In the genomic region with DNA sequence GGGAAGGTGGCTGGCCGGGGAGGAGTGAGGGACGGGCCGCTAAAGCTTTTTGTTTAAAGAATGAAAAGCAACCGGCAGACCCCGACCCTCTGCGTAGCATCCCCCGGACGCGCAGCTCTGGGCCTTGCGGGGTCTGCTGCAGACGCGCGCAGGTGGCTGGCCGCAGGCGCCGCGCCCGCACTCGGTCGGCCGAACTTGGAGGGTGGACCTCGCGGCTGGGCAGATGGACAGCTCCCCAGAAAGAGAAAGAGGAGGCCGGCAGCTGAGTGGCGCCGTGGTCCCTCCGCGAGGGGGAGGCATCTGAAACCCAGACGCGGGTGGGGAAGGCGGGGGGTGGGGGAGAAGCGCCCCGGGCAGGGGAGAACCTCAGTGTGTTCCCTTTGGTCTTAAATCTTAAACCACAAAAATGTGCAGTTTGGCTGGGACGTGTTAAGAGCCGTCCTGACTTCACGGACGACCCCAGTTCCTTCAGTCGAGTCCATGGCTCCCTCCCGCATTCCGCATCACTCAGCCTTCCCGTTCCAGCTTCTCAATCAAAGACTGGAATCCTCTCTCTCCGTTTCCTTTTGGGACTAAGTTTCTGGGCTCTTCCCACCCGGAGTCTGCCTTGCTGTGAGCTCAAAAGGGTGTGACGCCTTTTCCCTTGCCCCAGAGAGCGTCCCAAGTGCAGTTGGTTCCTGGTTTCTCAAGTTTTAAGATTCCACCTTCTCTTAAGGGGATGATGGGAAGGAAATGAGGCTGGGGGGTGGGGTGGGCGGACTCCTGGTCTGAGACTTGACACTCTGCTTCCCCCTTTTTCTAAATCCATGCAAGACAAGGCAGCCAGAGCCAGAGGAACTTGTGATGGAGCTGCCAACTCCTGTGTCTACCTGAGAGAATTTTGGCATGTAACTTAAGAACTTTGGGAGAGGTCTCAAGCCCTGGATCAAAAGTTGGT, we compare ENCODE assay signal across 7 mouse cellular contexts. TPM values are rescaled to one million over a fixed set of nuclear protein-coding genes. Genes with fewer than 3 reads are reported as not detected.
A peak's percentile ranks its signal among the peaks of the same experiment; 100 is the strongest.
DNase-seq lines count a peak whose midpoint lies in the region; ATAC-seq and TF ChIP-seq lines count a peak whose summit lies in the region.

No protein-coding gene starts in this region.

- intact Hi-C loops in left cerebral cortex, postnatal 4 days (cut with DNase I), result loop anchor here (10.0 kb wide), 3 partner anchors 84 to 266 kb away; no protein-coding TSS in a partner anchor

- TF ChIP-seq CTCF in hindbrain, postnatal 0 days (IDR thresholded peaks at IDR 0.05; ENCODE audit: low read depth), result no peak

- DNase-seq in adrenal gland, adult 8-10 months, result peak; percentile 40
- peak; percentile 61 for DNase-seq in cerebellum, postnatal 36 days
- DNase-seq in gastrocnemius, postnatal 25 days, result peak; percentile 58
- peak; percentile 57 for DNase-seq in hindbrain, postnatal 0 days (ENCODE audit: low spot score)
- peak; percentile 60 for DNase-seq in left cerebral cortex, postnatal 4 days
- peak; percentile 97 for DNase-seq in midbrain, embryonic 11.5 days (ENCODE audit: low spot score, missing footprints)

- ATAC-seq in hindbrain, postnatal 0 days, result peak; percentile 33; the same call in 1 of the 2 replicates
- ATAC-seq in midbrain, embryonic 11.5 days (ENCODE audit: low FRiP score), result peak; percentile 56
- peak; percentile 33; the same call in 1 of the 2 replicates for ATAC-seq in stomach, embryonic 16.5 days (ENCODE audit: insufficient read depth, low FRiP score)

- H3K4me2 ChIP-seq in hindbrain, postnatal 0 days (ENCODE audit: low read depth, low read length), result peak overlapping the region; percentile 79
- H3K4me2 ChIP-seq in midbrain, embryonic 11.5 days, result peak overlapping the region; percentile 79
- peak overlapping the region; percentile 79 for H3K4me2 ChIP-seq in stomach, embryonic 16.5 days (ENCODE audit: low read depth, low read length)

- H3K27me3 ChIP-seq in hindbrain, postnatal 0 days (ENCODE audit: insufficient read depth, low read length), result no peaks in the 10 kb centered on the region
- no peaks in the 10 kb centered on the region for H3K27me3 ChIP-seq in midbrain, embryonic 11.5 days (ENCODE audit: control insufficient read depth, insufficient read depth, low read length)
- H3K27me3 ChIP-seq in stomach, embryonic 16.5 days (ENCODE audit: control insufficient read depth, insufficient read depth, low read length), result no peaks in the 10 kb centered on the region

- H3K9me3 ChIP-seq in hindbrain, postnatal 0 days (ENCODE audit: low read length), result no peaks in the 10 kb centered on the region
- no peaks in the 10 kb centered on the region for H3K9me3 ChIP-seq in midbrain, embryonic 11.5 days (ENCODE audit: control insufficient read depth, low read length)
- no peaks in the 10 kb centered on the region for H3K9me3 ChIP-seq in stomach, embryonic 16.5 days (replicated peaks; ENCODE audit: control insufficient read depth, low read length)

- H3K9ac ChIP-seq in hindbrain, postnatal 0 days (replicated peaks; ENCODE audit: low read length), result peak overlapping the region; percentile 88
- H3K9ac ChIP-seq in midbrain, embryonic 11.5 days (ENCODE audit: low read length), result peak overlapping the region; percentile 96
- peak overlapping the region; percentile 88 for H3K9ac ChIP-seq in stomach, embryonic 16.5 days (ENCODE audit: low read length)

- peak overlapping the region; percentile 86 for H3K4me3 ChIP-seq in hindbrain, postnatal 0 days (ENCODE audit: low read length)
- H3K4me3 ChIP-seq in midbrain, embryonic 11.5 days (ENCODE audit: low read depth, low read length), result peak overlapping the region; percentile 95
- H3K4me3 ChIP-seq in stomach, embryonic 16.5 days (replicated peaks; ENCODE audit: low read length), result peak overlapping the region; percentile 93

- under 1% methylated on average over 45 of the region's 46 CpGs for WGBS in hindbrain, postnatal 0 days
- WGBS in midbrain, embryonic 11.5 days, result under 1% methylated on average over 43 of the region's 46 CpGs
- under 1% methylated on average over 45 of the region's 46 CpGs for WGBS in stomach, embryonic 16.5 days

- peak overlapping the region; percentile 89 for H3K27ac ChIP-seq in hindbrain, postnatal 0 days
- H3K27ac ChIP-seq in midbrain, embryonic 11.5 days (ENCODE audit: low read depth, low read length), result peak overlapping the region; percentile 78
- peak overlapping the region; percentile 73 for H3K27ac ChIP-seq in stomach, embryonic 16.5 days (ENCODE audit: low read length)

- H3K36me3 ChIP-seq in hindbrain, postnatal 0 days (ENCODE audit: insufficient read depth, low read length), result no peaks in the 10 kb centered on the region
- H3K36me3 ChIP-seq in midbrain, embryonic 11.5 days (ENCODE audit: control insufficient read depth, insufficient read depth, low read length), result no peaks in the 10 kb centered on the region
- H3K36me3 ChIP-seq in stomach, embryonic 16.5 days (ENCODE audit: control insufficient read depth, insufficient read depth, low read length), result no peaks in the 10 kb centered on the region

- H3K4me1 ChIP-seq in hindbrain, postnatal 0 days (ENCODE audit: insufficient read depth, low read length), result peaks cover 16% of the 10 kb centered on the region
- peaks cover 17% of the 10 kb centered on the region for H3K4me1 ChIP-seq in midbrain, embryonic 11.5 days (ENCODE audit: control insufficient read depth, insufficient read depth, low read length)
- H3K4me1 ChIP-seq in stomach, embryonic 16.5 days (ENCODE audit: control insufficient read depth, insufficient read depth, low read length), result peaks cover 21% of the 10 kb centered on the region

RNA-seq across cellular contexts. Expression of gene Fmnl2, which starts 1.1 kb away (rescaled TPM):
- 10 to 100 TPM; 22.0 to 56.8 (median 34.7) TPM for total RNA-seq in adrenal gland, adult 8-10 months (2022)
- 1 to 10 TPM; 6.2 to 6.8 TPM for total RNA-seq in gastrocnemius, postnatal 25 days (2021)
- total RNA-seq in hindbrain, postnatal 0 days (2014; rRNA removed), result 25.2 and 27.6 TPM in 2 replicates
- polyA plus RNA-seq in hindbrain, postnatal 0 days (2015; fragmentation: Nextera tagmentation; extraction: Ambion mirVana), result 9.3 and 9.9 TPM in 2 replicates
- total RNA-seq in left cerebral cortex, postnatal 4 days (2021), result 10 to 100 TPM; 62.6 to 70.6 TPM
- 9.2 and 9.4 TPM in 2 replicates for polyA plus RNA-seq in midbrain, embryonic 11.5 days (2014; fragmentation: Nextera tagmentation; extraction: Ambion mirVana)
- 3.3 TPM in 2 replicates for polyA plus RNA-seq in stomach, embryonic 16.5 days (2015; fragmentation: Nextera tagmentation; extraction: Ambion mirVana)

Comparison
In these comparisons a context has a peak if more than half of its experiments do, and no peak if none do; other contexts are left out.
1. Peak in every context shown above with its lines: DNase-seq, ATAC-seq, H3K4me3 ChIP-seq and H3K27ac ChIP-seq.
2. DNase-seq: peak in every context shown above with its lines; median percentile 97 in midbrain, embryonic 11.5 days; 61 in cerebellum, postnatal 36 days; 60 in left cerebral cortex, postnatal 4 days; 58 in gastrocnemius, postnatal 25 days; 57 in hindbrain, postnatal 0 days; 40 in adrenal gland, adult 8-10 months.